Mouse (Mus musculus): ENCODE results near the gene Iscu. TPM values are rescaled to one million over a fixed set of nuclear protein-coding genes. Genes with fewer than 3 reads are reported as not detected.
A peak's percentile ranks its signal among the peaks of the same experiment; 100 is the strongest.
"Not testable (repeated sequence)": the region's sequence is repeated elsewhere in the genome, so short reads cannot be mapped to it uniquely, and the experiment has no call there.

The Iscu gene
- polyA plus RNA-seq, 1 experiment from 2014 or later: 111 TPM

GRCm38 (mm10) chr5:113765641-113766526 is 6.7 kb upstream of the Iscu start:
- ATAC-seq (ENCODE audit: insufficient read depth, low FRiP score, low read depth): no peak
- H3K4me3 ChIP-seq (replicated peaks): no peak overlapping the region
- no peak overlapping the region for H3K27ac ChIP-seq
- no peaks in the 10 kb centered on the region for H3K9me3 ChIP-seq
- no peak overlapping the region for H3K4me2 ChIP-seq
- no peak overlapping the region for H3K9ac ChIP-seq
- peaks cover 11% of the 10 kb centered on the region for H3K4me1 ChIP-seq
- H3K27me3 ChIP-seq (replicated peaks): no peaks in the 10 kb centered on the region
- WGBS: 81% methylated on average over 13 of the region's 13 CpGs
- peaks cover 24% of the 10 kb centered on the region for H3K36me3 ChIP-seq

GRCm38 (mm10) chr5:113768806-113769205 is 3.7 kb upstream of the Iscu start:
- WGBS: 90% methylated on average over 8 of the region's 8 CpGs
- H3K27ac ChIP-seq: no peak overlapping the region
- peaks cover 17% of the 10 kb centered on the region for H3K4me1 ChIP-seq
- no peak overlapping the region for H3K4me3 ChIP-seq (replicated peaks)
- no peak for ATAC-seq (ENCODE audit: insufficient read depth, low FRiP score, low read depth)
- H3K9ac ChIP-seq: no peak overlapping the region
- H3K4me2 ChIP-seq: no peak overlapping the region
- H3K36me3 ChIP-seq: peaks cover 10% of the 10 kb centered on the region
- no peaks in the 10 kb centered on the region for H3K27me3 ChIP-seq (replicated peaks)
- H3K9me3 ChIP-seq: no peaks in the 10 kb centered on the region

- peaks cover 20% of the 10 kb centered on the region for H3K4me1 ChIP-seq
- peak overlapping the region; percentile 99 for H3K27ac ChIP-seq
- WGBS: under 1% methylated on average over 96 of the region's 97 CpGs
- no peaks in the 10 kb centered on the region for H3K27me3 ChIP-seq (replicated peaks)
- H3K4me3 ChIP-seq (replicated peaks): peak overlapping the region; percentile 100
- peak overlapping the region; percentile 91 for H3K4me2 ChIP-seq
- H3K9me3 ChIP-seq: no peaks in the 10 kb centered on the region
- H3K36me3 ChIP-seq: peaks cover 24% of the 10 kb centered on the region
- peak overlapping the region; percentile 92 for H3K9ac ChIP-seq
- ATAC-seq (ENCODE audit: insufficient read depth, low FRiP score, low read depth): peak; percentile 73
Observed at GRCm38 (mm10) chr5:113771213-113772162, 1.1 kb upstream of the Iscu start.

GRCm38 (mm10) chr5:113772905-113773519 is 464 bp downstream of the Iscu start:
- Histone ChIP-seq H3K9ac (peak overlapping the region; percentile 63), H3K9me3 (no peaks in the 10 kb centered on the region), H3K4me2 (peak overlapping the region; percentile 94), H3K4me1 (peaks cover 20% of the 10 kb centered on the region), H3K36me3 (peaks cover 27% of the 10 kb centered on the region), H3K4me3 (replicated peaks) (peak overlapping the region; percentile 100), H3K27ac (peak overlapping the region; percentile 68), H3K27me3 (replicated peaks) (no peaks in the 10 kb centered on the region)
- WGBS: 2% methylated on average over 31 of the region's 38 CpGs
- ATAC-seq (ENCODE audit: insufficient read depth, low FRiP score, low read depth): peak; percentile 28

- WGBS: under 1% methylated on average over 7 of the region's 7 CpGs
- Histone ChIP-seq H3K4me1 (peaks cover 20% of the 10 kb centered on the region), H3K27me3 (replicated peaks) (no peaks in the 10 kb centered on the region), H3K9me3 (no peaks in the 10 kb centered on the region), H3K4me3 (replicated peaks) (peak overlapping the region; percentile 100), H3K9ac (no peak overlapping the region), H3K36me3 (peaks cover 21% of the 10 kb centered on the region), H3K4me2 (peak overlapping the region; percentile 94), H3K27ac (peak overlapping the region; percentile 68; the same call in 1 of the 2 replicates)
- ATAC-seq (ENCODE audit: insufficient read depth, low FRiP score, low read depth): peak; percentile 19; the same call in 1 of the 2 replicates
Observed at GRCm38 (mm10) chr5:113773664-113774063, 1.1 kb downstream of the Iscu start.

GRCm38 (mm10) chr5:113775585-113775984 is 3.0 kb downstream of the Iscu start:
- Histone ChIP-seq H3K36me3 (peaks cover 21% of the 10 kb centered on the region), H3K4me1 (peaks cover 8% of the 10 kb centered on the region), H3K9ac (no peak overlapping the region), H3K4me3 (replicated peaks) (no peak overlapping the region), H3K27ac (no peak overlapping the region), H3K27me3 (replicated peaks) (no peaks in the 10 kb centered on the region), H3K9me3 (no peaks in the 10 kb centered on the region), H3K4me2 (no peak overlapping the region)
- ATAC-seq (ENCODE audit: insufficient read depth, low FRiP score, low read depth): no peak
- WGBS: 89% methylated on average over 10 of the region's 10 CpGs

- Histone ChIP-seq H3K27me3 (replicated peaks) (no peaks in the 10 kb centered on the region), H3K4me3 (replicated peaks) (no peak overlapping the region), H3K9ac (no peak overlapping the region), H3K4me1 (peaks cover 13% of the 10 kb centered on the region), H3K36me3 (peaks cover 21% of the 10 kb centered on the region), H3K27ac (no peak overlapping the region), H3K9me3 (no peaks in the 10 kb centered on the region), H3K4me2 (no peak overlapping the region)
- no peak for ATAC-seq (ENCODE audit: insufficient read depth, low FRiP score, low read depth)
- WGBS: 85% methylated on average over 15 of the region's 15 CpGs
Observed at GRCm38 (mm10) chr5:113776128-113776895, 3.8 kb downstream of the Iscu start.

- WGBS: 79% methylated on average over 8 of the region's 8 CpGs
- no peak overlapping the region for H3K27ac ChIP-seq
- ATAC-seq (ENCODE audit: insufficient read depth, low FRiP score, low read depth): no peak
- no peak overlapping the region for H3K9ac ChIP-seq
- H3K4me2 ChIP-seq: no peak overlapping the region
- peaks cover 21% of the 10 kb centered on the region for H3K36me3 ChIP-seq
- H3K4me3 ChIP-seq (replicated peaks): no peak overlapping the region
- H3K9me3 ChIP-seq: no peaks in the 10 kb centered on the region
- peaks cover 14% of the 10 kb centered on the region for H3K4me1 ChIP-seq
- H3K27me3 ChIP-seq (replicated peaks): no peaks in the 10 kb centered on the region
Observed at GRCm38 (mm10) chr5:113776896-113777226, 4.3 kb downstream of the Iscu start.

GRCm38 (mm10) chr5:113777728-113778127 is 5.2 kb downstream of the Iscu start:
- not testable (repeated sequence) for H3K9me3 ChIP-seq; H3K27me3 ChIP-seq (replicated peaks); H3K27ac ChIP-seq; H3K9ac ChIP-seq; ATAC-seq (ENCODE audit: insufficient read depth, low FRiP score, low read depth); H3K4me2 ChIP-seq; H3K4me3 ChIP-seq (replicated peaks)
- Histone ChIP-seq H3K36me3 (peaks cover 21% of the 10 kb centered on the region), H3K4me1 (peaks cover 16% of the 10 kb centered on the region)
- 83% methylated on average over 8 of the region's 8 CpGs for WGBS

GRCm38 (mm10) chr5:113779569-113779968 is 7.0 kb downstream of the Iscu start:
- H3K9ac ChIP-seq: no peak overlapping the region
- peaks cover 5% of the 10 kb centered on the region; the same call in 1 of the 2 replicates for H3K27me3 ChIP-seq (replicated peaks)
- 70% methylated on average over 5 of the region's 5 CpGs for WGBS

More at GRCm38 (mm10) chr5:113779569-113779968, 7.0 kb downstream of the Iscu start:
- no peak for ATAC-seq (ENCODE audit: insufficient read depth, low FRiP score, low read depth)
- no peak overlapping the region for H3K4me3 ChIP-seq (replicated peaks)
- H3K27ac ChIP-seq: no peak overlapping the region
- H3K4me1 ChIP-seq: peaks cover 18% of the 10 kb centered on the region; the same call in 1 of the 2 replicates
- H3K36me3 ChIP-seq: peaks cover 18% of the 10 kb centered on the region
- H3K4me2 ChIP-seq: no peak overlapping the region
- H3K9me3 ChIP-seq: no peaks in the 10 kb centered on the region

Measured in stomach, embryonic 15.5 days (tissue).